Mouse (Mus musculus) lung, postnatal 25 days (tissue): ENCODE results near the gene Elovl6.
A peak's percentile ranks its signal among the peaks of the same experiment; 100 is the strongest.

Experiments used
- DNase-seq: peaks from one replicate; pipeline ENCODE4 v3.0.0; 2022; ENCODE audit warnings: low spot score

Gene Elovl6

GRCm38 (mm10) chr3:129646781-129647180, 114.6 kb downstream of the Elovl6 start:
- no peak for DNase-seq

GRCm38 (mm10) chr3:129647312-129647711, 115.2 kb downstream of the Elovl6 start:
- DNase-seq: no peak

DNA sequence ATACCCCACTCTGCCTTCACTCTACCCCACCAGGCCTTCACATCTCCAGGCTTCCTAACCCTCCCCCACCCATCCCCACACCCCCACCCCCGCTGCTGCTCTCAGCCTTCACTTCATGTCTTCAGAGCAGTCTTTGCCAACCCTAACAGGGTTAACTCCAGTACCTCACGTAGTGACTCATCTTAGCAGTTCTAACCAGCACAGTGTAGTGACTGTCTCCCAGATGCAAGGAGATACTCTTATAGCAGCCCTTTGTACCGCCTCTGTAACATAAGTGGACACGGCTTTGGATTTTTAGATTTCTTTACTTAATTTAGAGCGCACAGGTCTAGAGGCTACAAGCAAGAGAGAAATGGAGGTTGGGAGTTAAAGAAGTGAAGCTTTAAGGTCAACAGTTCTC, 116.4 kb downstream of the Elovl6 start:
- DNase-seq: no peak

- DNase-seq: peak; percentile 54
These were observed 117.6 kb downstream of the Elovl6 start for GRCm38 (mm10) chr3:129649586-129650292.

DNA sequence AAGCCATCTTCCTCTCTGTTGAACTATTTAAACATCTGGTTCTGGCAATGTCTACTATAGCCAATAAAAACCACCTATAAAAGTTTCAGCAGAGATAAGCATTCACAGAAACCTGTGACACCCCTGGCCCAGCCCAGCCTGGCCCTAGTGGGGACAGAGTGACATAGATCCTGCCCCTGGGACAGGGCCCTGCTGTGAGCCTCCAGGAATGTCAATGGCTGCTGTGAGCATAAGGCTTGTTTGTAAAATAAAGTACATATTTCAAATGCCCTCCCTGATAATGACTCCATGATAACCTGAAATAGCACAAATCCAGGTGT, 118.1 kb downstream of the Elovl6 start:
- no peak for DNase-seq

DNA sequence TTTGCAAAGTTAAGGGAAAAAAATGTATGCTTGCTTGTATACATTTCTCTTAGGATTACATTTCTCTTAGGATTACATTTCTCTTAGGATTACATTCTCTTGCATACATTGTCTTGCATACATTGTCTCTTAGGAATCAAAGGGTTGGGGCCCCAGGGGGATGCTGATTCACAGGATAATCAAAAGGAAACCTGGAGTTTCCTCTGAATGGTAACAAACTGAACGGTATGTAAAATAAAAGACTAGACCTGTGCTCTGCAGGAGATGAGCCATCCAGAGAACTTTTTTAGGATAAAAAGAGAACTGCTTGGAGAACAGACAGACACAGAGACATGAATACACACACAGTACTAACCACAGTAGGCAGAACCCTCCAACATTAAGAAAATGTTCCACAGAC, 118.8 kb downstream of the Elovl6 start:
- DNase-seq: no peak

- DNase-seq: no peak
These were observed 119.6 kb downstream of the Elovl6 start for GRCm38 (mm10) chr3:129651765-129652164.

GRCm38 (mm10) chr3:129652476-129652875, 120.3 kb downstream of the Elovl6 start:
- no peak for DNase-seq

DNA sequence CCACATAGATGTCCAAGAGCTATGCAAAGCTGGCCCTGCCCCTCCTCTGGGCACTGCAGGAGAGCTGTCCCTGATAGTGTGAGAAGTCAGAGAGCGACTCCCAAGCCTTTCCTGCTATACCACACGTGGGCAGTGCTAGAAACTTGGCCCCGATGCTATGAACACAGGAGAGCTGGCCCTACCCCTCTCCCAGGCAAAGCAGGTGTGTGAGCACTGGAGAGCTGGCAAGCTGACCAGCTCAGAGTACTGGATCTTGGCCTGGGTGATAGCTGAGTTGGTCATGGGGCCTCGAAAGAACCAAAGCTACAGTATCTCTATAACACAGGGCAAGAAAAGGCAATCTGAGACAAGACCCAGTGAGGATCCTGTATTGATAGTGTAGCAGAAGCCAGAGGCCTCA, 124.4 kb downstream of the Elovl6 start:
- DNase-seq: no peak

DNA sequence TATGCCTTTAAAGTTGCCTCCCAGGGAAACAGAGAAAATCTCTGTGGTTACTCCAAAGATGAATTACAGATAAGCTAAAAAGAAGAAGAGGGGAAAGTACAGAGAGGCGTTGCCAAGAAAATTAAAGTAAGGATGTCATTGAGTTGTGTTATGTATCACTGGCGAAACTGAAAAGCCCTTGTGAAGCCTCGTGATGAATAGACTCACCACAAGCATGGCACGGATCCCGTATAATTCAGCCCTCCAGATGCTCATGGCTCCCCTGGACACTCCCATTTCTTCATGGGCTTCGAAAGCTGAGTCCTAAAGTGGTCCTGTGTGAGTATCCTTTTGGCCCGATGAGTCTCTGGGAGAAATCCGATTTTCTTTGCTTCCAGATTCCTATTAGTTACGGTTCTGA, 125.1 kb downstream of the Elovl6 start:
- no peak for DNase-seq

DNA sequence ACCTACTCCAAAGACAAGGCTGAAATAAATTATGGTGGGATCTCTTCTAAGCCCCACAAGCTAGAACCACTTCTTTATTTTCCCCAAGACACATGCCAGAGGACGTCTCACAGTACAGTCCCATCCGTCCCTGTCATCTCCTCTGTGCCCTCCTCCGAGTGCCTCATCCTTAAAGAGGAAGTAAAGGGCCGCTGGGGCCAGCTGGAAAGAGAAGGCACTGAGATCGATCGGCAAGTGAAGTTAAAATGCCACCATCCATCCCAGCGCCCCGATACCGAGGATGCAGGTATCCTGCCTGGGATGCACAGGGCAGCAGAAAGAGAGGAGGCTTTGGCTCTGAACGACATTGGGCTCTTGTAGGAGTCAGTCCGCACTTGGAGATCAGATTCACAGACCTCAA, 125.6 kb downstream of the Elovl6 start:
- no peak for DNase-seq

DNA sequence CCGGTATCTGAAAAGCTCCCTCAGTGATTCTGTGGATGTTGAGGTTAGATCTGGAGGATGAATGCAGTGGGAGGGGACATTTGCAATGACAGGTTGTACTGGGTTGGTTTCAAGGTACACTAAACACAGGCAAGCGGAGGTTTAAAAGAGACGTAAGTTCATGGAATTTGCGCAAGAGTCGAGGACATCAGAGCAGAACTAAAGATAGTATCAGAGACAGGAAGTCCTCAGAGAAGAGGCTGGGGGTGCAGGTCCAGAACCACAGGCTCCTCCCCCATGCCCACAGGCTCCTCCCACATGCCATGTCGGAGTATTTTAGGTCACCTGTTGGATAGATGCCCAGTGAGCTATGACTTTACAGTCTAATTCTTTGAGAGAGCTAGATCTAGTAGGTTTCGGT, 126.6 kb downstream of the Elovl6 start:
- no peak for DNase-seq

DNA sequence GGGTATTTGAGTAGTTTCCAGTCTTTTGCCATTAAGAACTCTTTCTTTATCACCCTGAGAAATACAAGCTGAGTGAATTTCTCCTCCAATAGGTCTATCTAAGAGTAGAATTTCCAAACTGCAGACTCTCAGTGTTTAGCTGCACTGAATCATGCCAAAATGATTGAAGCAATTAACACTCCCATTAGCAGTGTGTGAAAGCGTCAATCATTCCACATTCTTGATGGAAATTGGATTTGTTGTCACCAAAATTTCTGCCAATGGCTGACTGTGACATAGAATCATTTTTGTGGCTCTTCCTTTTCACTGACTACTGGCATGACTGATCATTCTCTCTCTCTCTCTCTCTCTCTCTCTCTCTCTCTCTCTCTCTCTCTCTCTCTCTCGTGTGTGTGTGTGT, 131.8 kb downstream of the Elovl6 start:
- no peak for DNase-seq

GRCm38 (mm10) chr3:129675923-129676322, 143.8 kb downstream of the Elovl6 start:
- DNase-seq: no peak

DNA sequence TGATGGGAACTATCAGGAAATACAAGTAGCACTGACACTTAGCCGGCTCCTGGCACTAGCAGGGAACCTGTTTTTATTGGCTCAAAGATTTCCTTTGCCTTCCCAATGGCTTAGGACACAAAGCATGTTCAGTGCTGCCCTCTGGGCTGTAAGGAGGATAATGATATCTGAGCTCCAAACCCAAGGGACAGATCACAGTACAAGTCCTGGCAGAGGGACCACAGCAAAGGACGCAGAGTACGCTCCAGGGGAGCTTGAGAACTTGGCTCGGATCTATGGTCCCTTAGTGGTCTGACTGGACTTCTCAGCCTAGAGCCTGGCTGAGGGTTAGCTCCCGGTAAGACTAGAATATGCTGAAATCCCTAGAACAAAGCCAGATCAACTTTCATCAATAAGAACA, 148.1 kb downstream of the Elovl6 start:
- peak; percentile 8 for DNase-seq

- peak; percentile 18 for DNase-seq
These were observed 149.7 kb downstream of the Elovl6 start for GRCm38 (mm10) chr3:129681841-129682240.

GRCm38 (mm10) chr3:129682389-129682788, 150.2 kb downstream of the Elovl6 start:
- DNase-seq: no peak

DNA sequence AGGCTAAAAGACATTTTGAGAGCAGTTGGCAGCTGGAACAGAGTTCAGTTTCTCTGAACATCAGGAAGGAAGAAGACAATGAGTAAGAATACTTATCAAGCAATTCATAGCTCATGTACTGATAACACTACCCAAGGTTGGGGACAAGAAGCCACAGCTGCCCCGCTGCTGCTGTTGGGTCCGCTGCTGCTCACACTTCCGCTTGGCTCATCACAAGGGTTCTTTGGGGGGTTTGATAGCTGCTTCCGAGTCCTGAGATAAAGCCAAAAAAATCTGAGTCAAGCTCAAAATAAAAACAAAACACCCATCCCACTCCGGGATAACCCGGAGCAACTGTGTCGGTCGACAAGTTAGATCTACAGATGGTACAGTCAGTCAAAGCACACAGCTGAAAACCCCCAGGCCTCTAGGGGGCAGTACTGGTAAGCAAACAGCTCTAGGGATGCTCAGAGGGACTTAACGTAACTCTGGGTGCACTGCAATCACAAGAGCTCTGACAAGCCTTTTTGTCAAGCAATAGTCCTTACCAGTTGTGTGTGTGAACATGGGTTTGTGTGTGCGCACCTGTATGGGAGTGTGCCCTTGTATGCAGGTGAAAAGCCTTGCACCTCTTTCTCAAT, 151.0 kb downstream of the Elovl6 start:
- DNase-seq: no peak

GRCm38 (mm10) chr3:129686196-129686595, 154.0 kb downstream of the Elovl6 start:
- no peak for DNase-seq

- DNase-seq: peak; percentile 71
These were observed 154.7 kb downstream of the Elovl6 start for GRCm38 (mm10) chr3:129686698-129687333.

DNA sequence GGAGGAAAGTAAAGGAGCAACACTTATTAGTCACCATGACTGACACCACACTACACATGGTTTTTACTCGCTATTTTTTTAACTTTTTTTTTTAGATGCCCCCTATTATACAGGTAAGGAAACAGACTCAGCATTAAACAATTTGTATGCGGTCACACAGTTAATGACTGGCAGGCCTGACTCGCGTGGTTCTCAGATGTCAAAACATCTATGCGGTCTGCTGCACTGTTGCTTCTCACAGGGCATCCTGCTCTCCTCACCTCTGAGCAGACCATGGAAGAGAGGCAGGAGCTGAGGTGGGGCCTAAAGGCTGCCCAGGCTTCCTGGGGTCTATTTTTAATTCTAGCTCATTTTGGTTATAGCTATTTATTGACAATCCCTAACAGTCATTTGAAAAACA, 155.3 kb downstream of the Elovl6 start:
- DNase-seq: no peak
